Mouse (Mus musculus): ENCODE measurements at regions not wholly inside any gene's neighbourhood (a gene's known extent, or its start where the extent isn't known, plus 50 kb on each side); places are given as distances from the start of the nearest gene placed in this dataset.

GRCm38 (mm10) chr10:116649287-116649686 is 68.0 kb upstream of the Cnot2 start:
- DNase-seq (ENCODE audit: low spot score) = no peak

- no peak for DNase-seq (ENCODE audit: low spot score)
Observed at GRCm38 (mm10) chr10:116646035-116646434, 64.7 kb upstream of the Cnot2 start.

GRCm38 (mm10) chr10:116645631-116646030 is 64.3 kb upstream of the Cnot2 start:
- no peak for DNase-seq (ENCODE audit: low spot score)

- no peak for DNase-seq (ENCODE audit: low spot score)
Observed at GRCm38 (mm10) chr10:116645108-116645507, 63.8 kb upstream of the Cnot2 start.

Measured in testis, postnatal 10 days (tissue).